Mouse (Mus musculus) MEL (cell line): ENCODE results near the gene Ivns1abp. TPM values are rescaled to one million over a fixed set of nuclear protein-coding genes. Genes with fewer than 3 reads are reported as not detected.

Experiments used
- DNase-seq: peaks from one replicate; pipeline ENCODE4 v3.0.0; 2011; ENCODE audit warnings: low read depth, low spot score
- H3K27ac ChIP-seq: 2 replicates; pipeline ENCODE4 v1.5.1; 2012; ENCODE audit warnings: low read depth, mild to moderate bottlenecking, control low read depth, low read length, moderate library complexity; ENCODE audit not compliant: control insufficient read depth
- H3K27me3 ChIP-seq, 2 experiments: fragments of 150-350 bp in 1 of 2; sonication (generic) in 1 of 2; 2 replicates each; pipeline ENCODE4 v1.6.1; 2012; ENCODE audit warnings: low read length in 2 of 2, mild to moderate bottlenecking in 2 of 2, improper control_type of control experiment in 1 of 2, moderate library complexity in 1 of 2; ENCODE audit not compliant: insufficient read depth in 2 of 2, control insufficient read depth in 1 of 2
- H3K36me3 ChIP-seq, 2 experiments: 2 replicates each; pipeline ENCODE4 v1.6.1; 2012 to 2014; ENCODE audit warnings: low read length in 2 of 2, improper control_type of control experiment in 1 of 2, inconsistent platforms in 1 of 2, mild to moderate bottlenecking in 1 of 2; ENCODE audit not compliant: insufficient read depth in 2 of 2, control insufficient read depth in 1 of 2
- H3K4me1 ChIP-seq, 2 experiments: fragments of 150-350 bp in 1 of 2; sonication (generic) in 1 of 2; 2 replicates each; pipeline ENCODE4 v1.6.1; 2012; ENCODE audit warnings: low read length in 2 of 2, improper control_type of control experiment in 1 of 2, mild to moderate bottlenecking in 1 of 2; ENCODE audit not compliant: insufficient read depth in 2 of 2, control insufficient read depth in 1 of 2
- H3K4me3 ChIP-seq, 2 experiments: fragments of 150-350 bp in 1 of 2; sonication (generic) in 1 of 2; 2 replicates each; pipeline ENCODE4 v1.5.1; 2012; ENCODE audit warnings: low read depth in 2 of 2, low read length in 2 of 2, mild to moderate bottlenecking in 2 of 2, moderate library complexity in 2 of 2, control low read depth in 1 of 2, improper control_type of control experiment in 1 of 2; ENCODE audit not compliant: control insufficient read depth in 1 of 2, insufficient read depth in 1 of 2
- H3K79me2 ChIP-seq: 2 replicates; pipeline ENCODE4 v1.6.1; 2012; ENCODE audit warnings: mild to moderate bottlenecking, low read length, moderate library complexity; ENCODE audit not compliant: control insufficient read depth, poor library complexity, insufficient read depth
- H3K9ac ChIP-seq: 2 replicates; pipeline ENCODE4 v1.6.1; 2012; ENCODE audit warnings: low read depth, mild to moderate bottlenecking, control low read depth, low read length, moderate library complexity; ENCODE audit not compliant: control insufficient read depth, poor library complexity, severe bottlenecking
- H3K9me3 ChIP-seq: fragments of 150-350 bp; sonication (generic); replicated peaks from 2 replicates; pipeline ENCODE4 v1.6.1; 2012; ENCODE audit warnings: mild to moderate bottlenecking, low read length, improper control_type of control experiment, moderate library complexity; ENCODE audit not compliant: insufficient read depth
- KAT2A ChIP-seq: conservative IDR thresholded peaks from 2 replicates; pipeline ENCODE4 v1.6.1; 2012; ENCODE audit warnings: low read depth, low read length, improper control_type of control experiment, inconsistent platforms
- MAZ ChIP-seq: IDR thresholded peaks from 2 replicates; pipeline ENCODE4 v1.6.1; 2012; ENCODE audit warnings: low read depth, mild to moderate bottlenecking, inconsistent platforms, low read length, improper control_type of control experiment
- POLR2A ChIP-seq, 2 experiments: IDR thresholded peaks; 2 replicates each; pipeline ENCODE4 v1.6.1; 2011 to 2012; ENCODE audit warnings: low read length in 2 of 2, mild to moderate bottlenecking in 2 of 2, control low read depth in 1 of 2, improper control_type of control experiment in 1 of 2, low read depth in 1 of 2, moderate library complexity in 1 of 2; ENCODE audit not compliant: control insufficient read depth in 1 of 2, insufficient read depth in 1 of 2, poor library complexity in 1 of 2
- RAD21 ChIP-seq: IDR thresholded peaks from 2 replicates; pipeline ENCODE4 v1.6.1; 2011; ENCODE audit warnings: mild to moderate bottlenecking, low read depth, low read length, improper control_type of control experiment
- RCOR1 ChIP-seq: IDR thresholded peaks from 2 replicates; pipeline ENCODE4 v1.6.1; 2012; ENCODE audit warnings: low read depth, mild to moderate bottlenecking, inconsistent platforms, low read length, improper control_type of control experiment
- TBP ChIP-seq: IDR thresholded peaks from 2 replicates; pipeline ENCODE4 v1.8.0; 2011; ENCODE audit warnings: low read depth, low read length, improper control_type of control experiment
- UBTF ChIP-seq: IDR thresholded peaks from 2 replicates; pipeline ENCODE4 v1.6.1; 2012; ENCODE audit warnings: low read depth, mild to moderate bottlenecking, inconsistent platforms, low read length, improper control_type of control experiment, moderate library complexity, borderline replicate concordance; ENCODE audit not compliant: insufficient read depth
- ZC3H11A ChIP-seq: IDR thresholded peaks from 2 replicates; pipeline ENCODE4 v1.6.1; 2012; ENCODE audit warnings: low read depth, mild to moderate bottlenecking, inconsistent platforms, low read length, improper control_type of control experiment
- ZNF384 ChIP-seq: IDR thresholded peaks from 2 replicates; pipeline ENCODE4 v1.6.1; 2012; ENCODE audit warnings: low read depth, mild to moderate bottlenecking, inconsistent platforms, low read length, improper control_type of control experiment
- polyA plus RNA-seq, 2 experiments: library from polyadenylated mRNA; stranded (reverse) in 1 of 2; unstranded in 1 of 2; fragments of >175 nt in 1 of 2; fragments of >200 nt in 1 of 2; gene quantifications; 2 replicates each; pipeline versions ENCODE4 v1.2.1 to v1.2.4; 2012; ENCODE audit warnings: low replicate concordance in 2 of 2, low read depth in 1 of 2; ENCODE audit not compliant: insufficient read length in 2 of 2, insufficient read depth in 1 of 2, missing spikeins in 1 of 2
- total RNA-seq: library from RNA; depleted of rRNA; stranded (reverse); fragments of 300-350 nt; gene quantifications from 2 replicates; pipeline ENCODE4 v1.2.3, GENCODE M21; 2012

Gene Ivns1abp
- total and polyA plus RNA-seq, 3 experiments: 74.5 to 138 (median 127) TPM

GRCm38 (mm10) chr1:151328341-151329097 lies 15.8 kb upstream of the Ivns1abp start:
- no peak for TF ChIP-seq KAT2A
- H3K9me3 ChIP-seq: no peaks in the 10 kb centered on the region
- no peaks in the 10 kb centered on the region for H3K4me1 ChIP-seq
- DNase-seq: no peak
- H3K27me3 ChIP-seq: no peaks in the 10 kb centered on the region; a peak in 1 of 4 replicates
- no peak overlapping the region for H3K4me3 ChIP-seq
- no peaks in the 10 kb centered on the region for H3K36me3 ChIP-seq
- no peak overlapping the region for H3K27ac ChIP-seq
- H3K79me2 ChIP-seq: no peaks in the 10 kb centered on the region
- H3K9ac ChIP-seq: no peak overlapping the region

DNA sequence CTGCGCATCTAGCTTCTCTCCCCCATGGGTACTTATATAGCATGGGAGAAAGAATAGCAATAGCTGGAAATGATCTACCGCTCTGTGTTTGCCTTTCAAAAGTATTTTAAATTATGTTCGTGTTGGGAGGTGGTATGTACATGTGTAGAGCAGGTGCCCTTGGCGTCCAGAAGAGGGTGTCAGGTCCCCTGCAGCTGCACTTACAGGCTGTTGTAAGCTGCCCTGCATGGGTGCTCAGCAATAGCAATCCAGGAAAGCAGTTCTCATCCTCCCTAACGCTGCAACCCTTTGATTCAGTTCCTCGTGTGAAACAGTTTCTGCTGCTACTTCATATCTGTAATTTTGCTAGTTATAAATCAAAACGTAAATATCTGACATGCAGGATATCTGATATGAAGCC lies 14.7 kb upstream of the Ivns1abp start:
- Histone ChIP-seq H3K27me3 (no peaks in the 10 kb centered on the region; a peak in 1 of 4 replicates), H3K79me2 (no peaks in the 10 kb centered on the region), H3K4me1 (no peaks in the 10 kb centered on the region), H3K9me3 (no peaks in the 10 kb centered on the region), H3K9ac (no peak overlapping the region), H3K27ac (no peak overlapping the region), H3K36me3 (no peaks in the 10 kb centered on the region), H3K4me3 (no peak overlapping the region)
- no peak for DNase-seq
- no peak for TF ChIP-seq ZC3H11A
- no peak for TF ChIP-seq TBP
- no peak for TF ChIP-seq RCOR1
- no peak for TF ChIP-seq UBTF
- no peak for TF ChIP-seq RAD21

GRCm38 (mm10) chr1:151332819-151333218 lies 11.5 kb upstream of the Ivns1abp start:
- Histone ChIP-seq H3K9me3 (no peaks in the 10 kb centered on the region), H3K79me2 (no peaks in the 10 kb centered on the region), H3K4me3 (no peak overlapping the region), H3K27me3 (no peaks in the 10 kb centered on the region; a peak in 1 of 4 replicates), H3K27ac (no peak overlapping the region), H3K36me3 (no peaks in the 10 kb centered on the region), H3K9ac (no peak overlapping the region), H3K4me1 (no peaks in the 10 kb centered on the region)
- DNase-seq: no peak
- no peak for TF ChIP-seq POLR2A (IDR thresholded peaks at IDR 0.05; ENCODE audit: control insufficient read depth in 1 of 2, insufficient read depth in 1 of 2, low read depth in 1 of 2, low read length in 2 of 2, poor library complexity in 1 of 2)
- no peak for TF ChIP-seq MAZ
- no peak for TF ChIP-seq ZNF384
- TF ChIP-seq ZC3H11A: no peak
